Mouse (Mus musculus): ENCODE data around the gene Lmod3. TPM values are rescaled to one million over a fixed set of nuclear protein-coding genes. Genes with fewer than 3 reads are reported as not detected.

Lmod3 gene
- polyA plus RNA-seq, 3 experiments from 2014 or later: 0.15 to 0.16 TPM; not detected in 1

DNA sequence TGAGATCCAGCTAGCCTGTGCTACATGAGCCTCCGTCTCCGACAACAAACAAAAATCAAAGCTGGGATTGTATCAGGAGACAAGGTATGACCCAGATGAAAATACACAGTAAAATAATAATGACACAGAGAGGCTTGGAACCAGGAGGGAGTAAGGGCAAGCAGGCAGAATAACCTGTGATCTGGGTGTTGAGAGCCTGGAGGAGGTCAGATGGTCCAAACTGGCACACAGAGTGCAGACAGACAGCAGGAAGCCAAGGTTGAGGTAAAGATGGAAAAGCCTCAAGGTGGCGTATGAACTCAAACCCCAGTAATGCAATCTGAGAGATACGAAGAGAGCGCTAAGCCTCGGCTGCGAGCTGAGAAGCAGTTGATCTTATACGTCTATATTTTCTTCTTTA is 28.1 kb downstream of the Lmod3 start:
- no peak for ATAC-seq

DNA sequence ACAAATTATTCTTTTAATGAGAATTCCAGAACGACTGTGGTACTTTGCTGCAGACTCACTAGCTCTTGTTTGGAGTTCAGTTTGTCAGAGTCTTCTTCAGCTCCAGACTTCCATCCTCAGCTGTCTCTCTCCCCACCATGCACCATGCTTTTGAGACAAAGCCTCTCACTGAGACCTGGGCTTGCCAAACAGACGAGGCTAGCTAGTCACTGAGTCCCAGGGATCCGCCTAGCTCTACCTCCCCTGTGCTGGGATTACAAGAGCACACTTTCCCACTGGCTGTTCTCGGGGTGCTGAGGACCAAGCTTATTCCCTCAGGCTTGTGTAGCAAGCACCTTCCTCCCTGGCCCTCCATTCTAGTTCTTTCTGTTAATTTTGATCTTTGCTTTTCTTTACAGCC is 29.0 kb downstream of the Lmod3 start:
- no peak for ATAC-seq

DNA sequence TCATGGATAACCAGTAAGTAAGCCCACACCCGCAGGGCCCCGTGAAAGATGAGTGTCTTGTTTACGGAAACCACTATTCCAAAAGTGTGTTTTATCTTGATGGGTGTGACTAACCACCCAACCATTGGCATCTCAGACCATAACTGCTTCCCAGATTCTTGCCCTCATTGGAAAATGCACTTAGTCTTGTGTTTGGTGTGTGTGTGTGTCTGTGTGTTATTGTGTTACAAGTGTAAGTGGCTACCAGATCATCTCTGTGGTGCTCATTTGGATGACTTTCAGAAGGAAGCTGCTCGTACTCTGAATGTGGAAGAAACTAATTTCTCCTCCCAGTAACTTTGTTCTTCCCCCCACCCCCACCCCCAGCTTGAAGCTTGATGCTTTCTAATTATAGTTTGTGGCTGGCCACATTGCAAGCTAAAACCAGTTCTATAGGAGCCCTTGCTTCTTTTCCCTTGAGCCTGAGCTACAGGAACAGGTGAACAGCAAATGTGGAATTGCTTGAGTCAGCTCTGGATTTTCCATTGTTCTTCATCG is 29.6 kb downstream of the Lmod3 start:
- peak; percentile 16 for ATAC-seq

DNA sequence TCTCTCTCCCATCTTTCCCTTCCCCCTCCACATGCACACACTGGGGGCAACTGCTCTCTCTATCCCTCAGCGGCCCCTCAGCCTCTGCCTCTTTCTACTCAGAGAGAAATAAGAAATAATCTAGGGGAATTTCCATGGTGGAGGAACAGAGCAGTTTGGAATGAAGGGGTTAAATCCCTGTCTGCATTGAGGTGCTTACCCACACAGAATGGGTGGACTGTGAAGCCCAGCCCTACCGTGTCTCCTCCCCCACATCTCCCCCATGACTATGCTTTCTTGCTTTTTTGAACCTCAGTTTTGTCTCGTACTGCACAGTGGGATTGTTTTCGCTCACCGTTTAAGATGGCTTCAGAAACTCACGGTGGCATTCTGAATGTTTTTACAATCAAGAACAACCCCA is 30.2 kb downstream of the Lmod3 start:
- no peak for ATAC-seq

DNA sequence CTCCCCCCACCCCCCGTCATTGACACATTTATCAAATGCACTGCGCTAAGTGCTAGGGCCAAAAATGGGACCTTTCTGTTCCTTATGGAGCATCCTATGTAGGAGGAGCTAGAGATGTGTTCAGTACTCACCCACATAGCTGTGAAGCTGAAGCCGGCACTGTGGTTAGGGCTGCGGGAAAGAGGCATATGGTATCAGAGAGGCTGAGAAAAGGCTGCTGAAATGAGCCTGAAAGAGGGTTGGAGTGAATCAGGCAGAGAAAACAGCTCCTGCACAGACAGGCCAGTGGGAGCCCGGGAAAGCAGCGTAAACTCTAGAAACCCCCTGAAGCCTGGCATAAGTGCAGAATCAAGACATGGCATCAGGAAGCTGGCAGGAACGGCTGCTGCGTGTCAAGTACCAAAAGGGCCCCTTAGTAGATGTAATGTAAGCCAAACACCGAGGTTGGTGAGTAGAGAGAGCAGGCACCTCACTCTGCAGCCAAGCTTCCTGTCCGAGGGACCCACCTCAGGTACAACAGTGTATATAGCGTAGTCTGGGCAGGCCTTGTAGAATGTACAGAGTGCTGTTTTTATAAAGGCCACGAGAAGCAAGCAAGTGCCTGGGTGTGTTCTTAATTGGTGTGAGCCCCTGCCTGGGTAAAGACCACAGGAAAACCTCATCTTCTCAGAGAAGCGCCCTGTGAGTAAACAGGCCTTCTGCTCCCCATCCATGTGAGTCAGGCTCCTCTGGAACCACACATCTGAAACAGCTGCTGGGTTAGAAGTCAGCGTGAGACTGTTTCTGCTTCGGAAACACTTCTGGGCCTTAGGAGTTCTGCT is 31.1 kb downstream of the Lmod3 start:
- peak; percentile 38 for ATAC-seq

DNA sequence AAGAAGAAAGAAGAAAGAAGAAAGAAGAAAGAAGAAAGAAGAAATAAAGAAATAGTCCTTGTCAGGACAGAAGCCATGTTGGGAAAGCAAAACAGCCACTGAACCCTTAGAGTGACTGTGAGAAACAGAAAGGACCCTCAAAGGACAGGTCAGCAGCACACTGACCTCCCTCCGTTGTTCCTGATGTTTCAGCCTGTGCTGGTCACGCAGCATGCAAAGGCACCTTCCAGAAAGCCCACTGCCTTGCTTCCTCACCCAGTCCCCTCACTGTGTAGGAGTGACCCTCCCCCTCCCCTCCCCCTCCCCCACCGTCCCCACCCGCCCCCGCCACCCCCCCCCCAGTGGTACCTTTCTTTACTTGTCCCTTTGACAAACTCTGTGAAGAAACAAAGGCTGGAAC is 31.9 kb downstream of the Lmod3 start:
- no peak for ATAC-seq

DNA sequence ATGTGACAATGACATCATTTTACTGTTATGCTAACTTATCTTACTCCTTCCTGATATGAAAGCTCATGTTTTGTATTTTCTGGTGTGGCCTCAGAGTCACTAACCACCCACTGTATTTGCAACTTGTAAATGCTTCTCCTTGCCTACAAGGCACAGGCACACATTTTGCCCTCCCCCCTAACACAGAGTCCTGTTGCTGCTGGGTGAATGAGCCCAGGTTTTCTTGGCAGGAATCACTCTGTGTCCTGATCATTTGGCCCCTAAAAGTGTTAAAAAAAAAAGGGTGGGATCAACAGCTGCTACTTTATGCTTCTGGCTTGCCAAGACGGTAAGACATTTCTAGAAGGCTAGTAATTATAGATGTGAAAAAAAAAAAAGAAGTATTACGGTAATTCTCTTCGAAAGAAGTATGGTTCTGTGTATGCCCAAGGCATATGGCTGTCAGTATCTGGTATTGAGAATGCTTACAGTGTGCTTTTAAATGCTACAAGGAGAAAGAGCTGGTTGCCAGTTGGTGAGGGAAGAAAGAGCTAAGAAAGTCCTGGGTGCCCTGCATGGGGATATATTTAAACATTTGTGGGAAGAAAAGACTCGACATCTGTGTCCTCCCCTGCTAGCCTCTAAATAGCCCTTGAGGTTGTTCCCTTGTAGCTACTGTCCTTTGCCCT is 36.3 kb downstream of the Lmod3 start:
- ATAC-seq: no peak

DNA sequence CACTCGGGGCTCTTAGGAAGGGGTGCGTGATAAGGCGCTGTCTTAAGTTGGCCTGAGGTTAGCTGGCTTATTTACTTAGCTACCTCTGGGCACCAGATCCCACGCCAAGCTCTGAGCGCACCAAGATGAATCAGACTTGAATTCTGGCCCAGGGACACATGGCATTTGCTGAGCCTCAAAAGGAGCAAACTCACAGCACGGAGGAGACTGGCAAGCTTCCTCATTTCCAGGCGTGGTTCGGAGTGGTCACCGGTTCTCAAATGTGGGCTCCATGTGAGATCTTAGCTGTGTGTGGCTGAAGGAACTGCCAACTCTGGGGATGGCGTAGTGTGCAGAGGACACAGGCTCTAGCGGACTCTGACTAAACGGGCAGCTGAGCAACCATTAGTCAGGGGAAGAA is 40.6 kb downstream of the Lmod3 start:
- ATAC-seq: no peak

DNA sequence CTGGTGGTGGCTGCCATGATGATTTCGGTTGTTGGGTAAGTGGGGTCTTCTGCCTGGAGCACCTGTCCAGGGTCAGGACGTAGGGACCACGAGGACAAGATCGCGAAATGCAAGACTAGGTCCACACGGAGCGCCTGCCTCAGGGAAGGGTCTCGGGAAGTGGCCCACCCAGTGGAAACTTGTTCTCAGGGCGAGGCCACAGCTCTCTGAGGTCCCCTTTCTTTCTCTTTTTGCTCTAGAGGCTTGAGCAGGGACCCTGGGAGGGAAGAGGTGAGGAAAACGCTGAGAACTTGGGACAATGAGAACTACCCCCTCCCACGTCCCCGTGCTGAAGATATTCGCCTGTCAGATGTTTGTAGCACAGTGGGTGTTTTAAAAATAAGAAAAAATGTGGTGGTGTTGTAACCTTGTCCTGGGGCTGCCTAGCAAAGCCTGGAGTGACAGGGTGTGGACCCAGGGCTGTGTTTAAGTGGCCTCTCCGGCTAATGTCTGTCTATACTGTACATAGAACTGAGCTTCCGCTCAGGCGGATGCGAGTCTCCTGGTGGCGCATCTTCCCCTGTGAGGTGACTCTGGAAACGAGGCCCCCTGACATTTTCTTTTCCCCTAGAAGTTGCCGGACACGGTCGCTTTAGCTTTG is 41.5 kb downstream of the Lmod3 start:
- ATAC-seq: peak; percentile 42

DNA sequence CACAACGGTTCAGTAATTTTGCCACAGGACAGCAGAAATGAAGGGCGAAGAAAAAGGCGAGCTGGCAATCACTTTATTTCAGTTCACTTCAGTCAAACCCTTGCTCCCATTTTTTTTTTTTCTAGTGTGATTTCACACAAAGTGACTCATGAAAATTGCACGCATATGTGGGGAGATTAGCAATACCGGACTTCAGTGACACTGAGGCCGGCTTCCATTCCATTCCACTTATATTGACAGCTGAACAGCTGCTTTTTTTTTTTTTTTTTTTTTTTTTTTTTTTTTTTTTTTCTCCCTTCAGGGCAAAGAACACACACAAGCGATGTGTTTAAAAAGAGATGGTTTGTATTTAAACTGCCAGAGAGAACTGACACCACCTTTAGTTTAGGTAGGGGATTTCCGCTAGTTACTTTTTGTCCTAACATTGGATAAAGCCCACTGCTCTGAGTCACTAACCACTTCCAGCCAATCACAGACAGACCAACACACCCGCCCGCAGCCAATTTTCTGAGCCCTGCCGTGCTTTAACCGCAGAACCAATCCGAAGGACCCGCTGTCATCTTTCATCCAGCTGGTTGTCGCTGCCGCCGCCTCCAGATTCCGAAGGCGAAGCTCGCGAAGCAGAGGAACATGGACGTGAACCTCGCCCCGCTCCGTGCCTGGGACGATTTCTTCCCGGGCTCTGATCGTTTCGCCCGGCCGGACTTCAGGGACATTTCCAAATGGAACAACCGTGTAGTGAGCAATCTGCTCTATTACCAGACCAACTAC is 42.2 kb downstream of the Lmod3 start, which contains the start of gene Arl6ip5:
Arl6ip5 (plus strand) TSS at position 499 of the 771 bp plus-strand sequence.
- peak; percentile 87 for ATAC-seq

DNA sequence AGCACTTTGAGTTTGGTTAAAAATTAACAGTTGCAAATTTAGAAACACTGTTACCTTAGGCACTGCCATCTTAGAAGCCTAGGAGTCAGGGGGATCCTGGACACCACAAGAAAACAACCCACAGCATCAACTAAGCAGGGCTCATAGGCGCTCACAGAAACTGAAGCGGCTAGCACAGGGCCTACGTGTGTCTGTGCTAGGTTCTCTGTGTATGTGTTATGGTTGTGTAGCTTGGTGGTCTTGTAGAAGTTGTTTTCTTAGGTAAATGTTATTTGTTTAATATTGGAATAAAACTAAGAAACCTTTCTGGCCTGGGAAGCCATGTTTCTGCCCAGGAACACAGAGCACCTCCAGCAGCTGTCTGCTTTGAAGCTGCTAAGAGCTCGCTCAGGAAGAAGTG is 42.8 kb downstream of the Lmod3 start:
- ATAC-seq: no peak

DNA sequence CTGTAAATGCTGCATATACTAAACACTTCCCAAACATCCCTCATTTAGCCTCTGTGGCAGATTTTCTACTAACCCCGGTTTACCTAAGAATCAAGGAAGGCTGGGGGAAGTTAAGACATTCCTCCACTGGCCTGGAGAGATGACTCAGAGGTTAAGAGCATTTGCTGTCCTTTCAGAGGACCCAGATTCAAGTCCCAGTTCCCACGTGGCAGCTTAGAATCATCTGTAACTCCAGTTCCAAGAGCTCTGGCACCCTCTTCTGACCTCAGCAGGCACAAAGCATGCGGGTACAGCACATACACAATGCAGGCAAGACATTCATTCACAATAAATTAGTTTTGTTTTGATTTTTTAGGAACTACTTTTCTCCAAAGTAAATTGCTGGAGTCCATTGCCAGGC is 43.4 kb downstream of the Lmod3 start:
- ATAC-seq: no peak

DNA sequence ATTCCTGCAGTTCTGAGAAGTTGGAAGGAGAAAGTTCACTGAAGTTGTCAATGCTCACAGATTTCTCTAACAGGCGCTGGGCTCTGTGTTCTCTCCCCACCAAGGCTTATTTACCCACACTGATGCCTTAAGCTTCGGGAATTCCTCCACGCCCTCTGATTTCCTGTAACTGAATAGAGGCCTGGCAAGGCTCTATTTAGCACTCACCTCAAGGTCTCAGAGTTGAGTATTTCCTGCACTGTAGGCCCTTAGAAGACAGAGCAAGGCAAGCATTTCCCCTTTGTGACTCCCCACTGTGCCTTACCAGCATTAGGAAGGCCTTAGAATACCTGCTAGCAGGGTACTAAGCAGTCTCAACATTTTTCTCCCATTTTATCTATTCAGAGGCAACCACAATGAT is 44.2 kb downstream of the Lmod3 start:
- ATAC-seq: no peak

DNA sequence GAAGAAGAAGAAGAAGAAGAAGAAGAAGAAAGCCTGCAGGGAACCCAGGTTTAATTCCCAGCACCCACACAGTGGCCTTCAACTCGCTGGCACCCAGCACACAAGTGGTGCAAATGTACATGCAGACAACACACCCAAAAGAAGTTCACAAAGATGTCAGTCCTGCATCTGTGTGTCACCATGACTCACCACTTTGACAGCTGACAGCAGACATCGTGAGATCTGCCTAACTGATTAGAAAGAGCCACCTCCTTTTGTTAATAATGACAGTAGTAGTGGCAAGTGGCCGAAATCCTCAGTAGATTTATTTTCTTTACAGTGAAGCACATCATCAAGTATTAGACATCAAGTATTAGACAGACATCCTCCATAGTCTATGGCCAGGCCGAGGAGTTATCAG is 45.5 kb downstream of the Lmod3 start:
- ATAC-seq: no peak

DNA sequence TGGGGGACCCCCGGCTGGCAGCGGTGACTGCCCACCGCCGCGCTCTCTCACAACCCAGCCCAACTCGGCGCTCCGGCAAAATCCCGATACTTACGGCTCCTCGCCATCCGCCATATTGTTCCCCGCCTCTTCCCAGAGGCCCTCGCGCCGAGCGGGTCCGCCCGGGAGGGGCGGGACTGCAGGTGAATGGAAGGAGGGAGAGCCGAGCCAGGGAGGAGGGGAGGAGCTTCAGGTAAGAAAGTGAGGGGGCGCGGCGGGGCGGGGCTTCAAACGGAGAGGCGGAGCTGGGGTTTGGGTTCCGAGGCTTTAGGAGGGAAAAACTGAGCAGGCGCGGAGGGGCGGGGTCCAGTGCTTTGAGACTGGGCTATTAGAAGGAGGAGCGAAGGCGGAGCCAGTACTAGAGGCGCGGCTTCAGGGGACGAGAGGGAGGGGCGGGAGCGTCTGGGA is 47.1 kb downstream of the Lmod3 start, which contains the start of gene Uba3:
Uba3 (minus strand) TSS at position 209 of the 447 bp plus-strand sequence.
- peak; percentile 81 for ATAC-seq

DNA sequence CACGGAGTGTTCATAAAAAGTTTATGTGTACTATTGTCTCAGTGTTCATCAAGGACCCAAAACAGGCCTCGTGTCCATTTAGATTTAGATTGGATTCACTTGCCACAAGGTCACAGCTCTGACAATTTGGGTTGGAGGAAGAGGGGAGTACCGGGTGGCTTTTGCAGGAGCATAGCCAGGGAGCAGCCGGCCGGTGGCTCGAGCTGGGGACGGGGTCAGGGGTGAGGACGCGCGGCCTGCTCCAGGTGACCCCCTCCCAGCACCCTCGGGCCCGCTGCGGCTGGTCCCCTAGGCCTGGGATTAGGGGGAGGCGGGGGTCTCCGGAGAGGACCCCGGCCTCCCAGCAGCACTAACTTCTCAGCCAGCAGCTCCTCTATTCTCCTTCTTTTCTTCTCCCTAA is 47.6 kb downstream of the Lmod3 start:
- no peak for ATAC-seq

DNA sequence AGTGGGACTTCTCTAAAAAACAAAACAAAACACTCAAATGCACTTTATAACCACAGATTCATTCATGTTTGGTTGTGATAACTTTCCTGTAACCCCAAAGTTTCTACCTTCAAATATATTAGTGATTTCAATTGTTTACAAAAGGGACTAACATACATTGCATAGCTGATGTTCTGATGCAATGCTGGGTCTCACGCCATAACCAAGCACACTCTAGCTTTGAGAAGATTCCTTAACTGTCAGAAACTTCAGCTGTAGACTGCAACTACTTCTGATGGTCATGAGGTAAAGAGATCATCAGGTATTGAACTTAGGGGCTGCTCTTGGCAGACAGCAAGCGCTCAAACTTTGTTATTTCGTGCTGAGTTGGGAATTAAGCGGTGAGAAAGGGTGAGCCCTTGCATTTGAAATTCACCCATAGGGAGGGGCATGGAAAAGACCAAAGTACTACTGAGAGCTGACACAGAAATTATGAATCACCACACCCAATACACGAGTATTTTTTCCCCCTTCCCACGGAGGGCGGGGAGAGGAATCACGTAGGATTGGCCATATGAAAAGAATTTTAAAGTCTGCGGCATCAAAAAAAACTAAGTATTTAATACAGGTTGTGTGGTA is 48.2 kb downstream of the Lmod3 start:
- ATAC-seq: no peak

DNA sequence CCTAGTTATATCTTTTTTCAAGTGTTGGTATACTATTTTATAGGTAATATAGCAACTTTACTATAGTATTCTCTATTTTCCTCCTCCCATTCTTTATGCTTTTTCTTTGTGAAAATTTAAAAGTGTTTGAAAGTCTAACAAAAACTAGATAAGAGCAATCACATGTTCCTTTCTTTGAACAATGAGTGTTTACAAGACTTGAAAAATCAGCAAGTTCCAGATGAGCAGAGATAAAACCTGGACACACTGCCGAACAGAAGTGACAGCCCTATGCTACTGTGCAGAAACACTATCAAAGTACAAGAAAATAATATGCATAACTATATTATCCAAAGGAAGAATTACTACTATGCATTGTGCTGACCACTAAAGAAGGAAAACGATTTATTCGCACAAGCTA is 50.1 kb downstream of the Lmod3 start:
- ATAC-seq: no peak

DNA sequence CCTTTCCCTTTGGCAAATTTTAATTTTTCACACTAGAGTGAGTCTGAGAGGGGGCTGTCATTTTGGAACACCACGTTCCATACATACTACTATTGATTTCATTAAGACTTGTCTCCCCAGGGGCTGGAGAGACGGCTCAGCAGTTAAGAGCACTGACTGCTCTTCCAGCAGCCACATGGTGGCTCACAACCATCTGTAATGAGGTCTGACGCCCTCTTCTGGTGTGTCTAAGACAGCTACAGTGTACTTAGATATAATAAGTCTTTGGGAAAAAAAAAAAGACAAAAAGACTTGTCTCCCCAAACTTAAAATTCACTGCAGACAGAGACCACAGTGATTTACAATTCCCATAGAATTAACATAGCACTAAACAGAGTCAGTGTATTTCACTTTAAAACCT is 52.1 kb downstream of the Lmod3 start:
- no peak for ATAC-seq

All from inflammation-experienced regulatory T-cells, adult 6 months (primary cell).